Mouse (Mus musculus) cerebellum, adult 9-10 months (tissue): ENCODE measurements at regions not wholly inside any gene's neighbourhood (a gene's known extent, or its start where the extent isn't known, plus 50 kb on each side); places are given as distances from the start of the nearest gene placed in this dataset.
A peak's percentile ranks its signal among the peaks of the same experiment; 100 is the strongest.
"Not testable (repeated sequence)": the region's sequence is repeated elsewhere in the genome, so short reads cannot be mapped to it uniquely, and the experiment has no call there.

ENCODE experiments used
- DNase-seq: peaks from one replicate; pipeline ENCODE4 v3.0.0; 2022

- DNase-seq = peak; percentile 5
Observed at GRCm38 (mm10) chrX:64940677-64941446, 106.6 kb upstream of the Ctag2 start.

DNA sequence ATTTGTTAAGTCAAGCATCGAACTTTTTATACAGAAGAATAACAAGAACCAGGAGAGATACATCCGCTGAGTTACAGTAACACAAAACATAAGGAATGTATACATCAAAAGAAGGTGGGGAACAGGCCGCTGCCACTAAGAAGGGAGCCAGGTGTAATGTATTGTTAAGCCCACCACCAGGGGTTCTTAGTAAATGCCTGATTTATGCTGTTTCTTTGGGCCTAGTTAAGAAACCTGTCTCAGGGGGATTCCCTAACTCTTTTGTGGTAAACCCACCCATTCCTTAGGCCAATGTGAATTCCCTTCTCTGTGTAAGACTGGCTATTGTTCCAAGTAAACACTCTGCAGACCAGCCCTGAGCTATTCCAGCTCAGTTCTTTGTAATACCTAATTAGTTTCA lies 68.5 kb upstream of the Ctag2 start:
- not testable (repeated sequence) for DNase-seq
